Mouse (Mus musculus) heart, adult 10 weeks (tissue): ENCODE data around the gene Bpifa3. TPM values are rescaled to one million over a fixed set of nuclear protein-coding genes. Genes with fewer than 3 reads are reported as not detected.

ENCODE experiments used
- polyA plus RNA-seq: library from polyadenylated mRNA; stranded (reverse); fragments of 350-450 nt; fragmentation: Illumina TruSeq; extraction: RNeasy Lipid Tissue Mini Kit (QIAGEN cat#74804); gene quantifications from one replicate; pipeline ENCODE4 v1.2.3, GENCODE M21; 2014; ENCODE audit warnings: low read depth, low replicate concordance

Bpifa3 gene
- polyA plus RNA-seq, result not detected

GRCm38 (mm10) chr2:154130120-154130519 lies at the start of gene Bpifa3:
TSS of gene Bpifa3 (plus strand) at chr2:154130336.

GRCm38 (mm10) chr2:154142580-154142979 lies 12.4 kb downstream of the Bpifa3 start, which contains the start of gene Bpifa1:
TSS of gene Bpifa1 (plus strand) at chr2:154142880.

GRCm38 (mm10) chr2:154162307-154162706 lies 32.2 kb downstream of the Bpifa3 start, which contains the start of gene Bpifa5:
TSS of gene Bpifa5 (plus strand) at chr2:154162607.

Other genes starting within 250 kb of the Bpifa3 start
- gene Bpifb6, start 229.9 kb upstream of the Bpifa3 start, polyA plus RNA-seq, result not detected
- not detected for gene Bpifb3, start 212.1 kb upstream of the Bpifa3 start, polyA plus RNA-seq
- gene Bpifb4, start 192.1 kb upstream of the Bpifa3 start, polyA plus RNA-seq, result not detected
- not detected for gene Bpifa6, start 155.4 kb upstream of the Bpifa3 start, polyA plus RNA-seq
- gene Bpifa2, start 122.1 kb upstream of the Bpifa3 start, polyA plus RNA-seq, result not detected
- gene Bpifa1, start 12.5 kb downstream of the Bpifa3 start, polyA plus RNA-seq, result not detected
- gene Bpifa5, start 32.3 kb downstream of the Bpifa3 start, polyA plus RNA-seq, result not detected
- gene Bpifb1, start 60.5 kb downstream of the Bpifa3 start, polyA plus RNA-seq, result not detected
- gene Bpifb5, start 93.4 kb downstream of the Bpifa3 start, polyA plus RNA-seq, result not detected
- not detected for gene Bpifb9a, start 127.5 kb downstream of the Bpifa3 start, polyA plus RNA-seq
- gene Bpifb9b, start 176.9 kb downstream of the Bpifa3 start, polyA plus RNA-seq, result not detected
- 14.2 TPM for gene Cdk5rap1, start 242.7 kb downstream of the Bpifa3 start, polyA plus RNA-seq